Comparison of ENCODE assay signal across 16 mouse cellular contexts in genomic region chr3:55697174-55697573, GRCm38 (mm10).
"Had no signal": no experiment of that assay in that cellular context is flagged by ENCODE, and none has a peak within 500 bp of the region (broad histone marks: within the 10 kb centered on the region; RNA-seq: fewer than 3 reads in every experiment).

No protein-coding gene starts in this region.

- H3K9me3 ChIP-seq: limb, embryonic 10.5 days; limb, embryonic 13.5 days; liver, embryonic 13.5 days; midbrain, embryonic 12.5 days; midbrain, embryonic 15.5 days; neural tube, embryonic 12.5 days; neural tube, embryonic 15.5 days had no signal

- H3K4me1 ChIP-seq: liver, embryonic 13.5 days; midbrain, embryonic 15.5 days; neural tube, embryonic 12.5 days; neural tube, embryonic 15.5 days had no signal

- H3K4me3 ChIP-seq: limb, embryonic 10.5 days; limb, embryonic 13.5 days; liver, embryonic 13.5 days; midbrain, embryonic 12.5 days; midbrain, embryonic 15.5 days; neural tube, embryonic 12.5 days; neural tube, embryonic 15.5 days had no signal

- DNase-seq: liver; liver, embryonic 13.5 days; lung, embryonic 14.5 days; thymus, adult 2 months; thymus, postnatal 14 days; thymus, postnatal 4 days had no signal

- H3K27ac ChIP-seq: hindbrain, postnatal 0 days; limb, embryonic 10.5 days; limb, embryonic 13.5 days; liver, embryonic 13.5 days; macrophage; midbrain, embryonic 12.5 days; midbrain, embryonic 15.5 days; neural tube, embryonic 12.5 days; neural tube, embryonic 15.5 days had no signal

- H3K9ac ChIP-seq: limb, embryonic 13.5 days; liver, embryonic 13.5 days; lung, embryonic 14.5 days; midbrain, embryonic 12.5 days; midbrain, embryonic 15.5 days; neural tube, embryonic 12.5 days; neural tube, embryonic 15.5 days had no signal

- H3K27me3 ChIP-seq: limb, embryonic 13.5 days; liver, embryonic 13.5 days; midbrain, embryonic 12.5 days; midbrain, embryonic 15.5 days; neural tube, embryonic 12.5 days; neural tube, embryonic 15.5 days had no signal

- H3K4me2 ChIP-seq: limb, embryonic 13.5 days; liver, embryonic 13.5 days; lung, embryonic 14.5 days; midbrain, embryonic 12.5 days; midbrain, embryonic 15.5 days; neural tube, embryonic 12.5 days; neural tube, embryonic 15.5 days had no signal

- ATAC-seq: hindbrain, postnatal 0 days; inflammation-experienced regulatory T-cells, adult 6 months; lung, postnatal 0 days; midbrain, embryonic 15.5 days had no signal

- H3K36me3 ChIP-seq: limb, embryonic 10.5 days; limb, embryonic 13.5 days; liver, embryonic 13.5 days; midbrain, embryonic 12.5 days; neural tube, embryonic 12.5 days had no signal
